Mouse (Mus musculus) testis, adult 2 months (tissue): Measurements from ENCODE around the gene Foxp1.

Experiments
- CTCF ChIP-seq: fragments of 200-500 bp; IDR thresholded peaks from 2 replicates; pipeline ENCODE4 v1.5.1; 2012; ENCODE audit warnings: low read depth, mild to moderate bottlenecking, inconsistent platforms, low read length, moderate library complexity; ENCODE audit not compliant: control insufficient read depth, insufficient read depth, insufficient replicate concordance
- POLR2A ChIP-seq: fragments of 200-500 bp; IDR thresholded peaks from 2 replicates; pipeline ENCODE4 v1.6.1; 2012; ENCODE audit warnings: low read depth, mild to moderate bottlenecking, inconsistent platforms, low read length, moderate library complexity; ENCODE audit not compliant: control insufficient read depth

DNA sequence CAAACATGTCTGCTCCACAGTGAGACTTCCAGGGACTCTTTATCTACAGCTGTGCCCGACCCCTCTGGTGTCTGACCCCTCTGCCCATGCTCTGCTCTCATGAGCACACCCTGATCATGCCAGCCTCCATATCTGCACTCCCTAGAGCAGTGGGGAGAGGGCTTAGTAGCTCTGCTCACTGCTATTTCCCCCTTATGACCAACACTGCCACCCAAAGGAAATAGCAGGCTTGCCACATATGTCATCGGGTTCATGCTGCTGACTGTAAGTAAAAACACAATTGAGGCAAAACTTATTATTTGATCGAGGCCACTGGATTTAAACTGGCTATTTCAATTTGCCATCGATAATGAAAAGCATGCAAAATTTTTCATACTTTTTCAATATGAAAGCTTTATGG, 270.6 kb downstream of the Foxp1 start:
- no peak for TF ChIP-seq CTCF
- TF ChIP-seq POLR2A, result no peak
